In the genomic region with DNA sequence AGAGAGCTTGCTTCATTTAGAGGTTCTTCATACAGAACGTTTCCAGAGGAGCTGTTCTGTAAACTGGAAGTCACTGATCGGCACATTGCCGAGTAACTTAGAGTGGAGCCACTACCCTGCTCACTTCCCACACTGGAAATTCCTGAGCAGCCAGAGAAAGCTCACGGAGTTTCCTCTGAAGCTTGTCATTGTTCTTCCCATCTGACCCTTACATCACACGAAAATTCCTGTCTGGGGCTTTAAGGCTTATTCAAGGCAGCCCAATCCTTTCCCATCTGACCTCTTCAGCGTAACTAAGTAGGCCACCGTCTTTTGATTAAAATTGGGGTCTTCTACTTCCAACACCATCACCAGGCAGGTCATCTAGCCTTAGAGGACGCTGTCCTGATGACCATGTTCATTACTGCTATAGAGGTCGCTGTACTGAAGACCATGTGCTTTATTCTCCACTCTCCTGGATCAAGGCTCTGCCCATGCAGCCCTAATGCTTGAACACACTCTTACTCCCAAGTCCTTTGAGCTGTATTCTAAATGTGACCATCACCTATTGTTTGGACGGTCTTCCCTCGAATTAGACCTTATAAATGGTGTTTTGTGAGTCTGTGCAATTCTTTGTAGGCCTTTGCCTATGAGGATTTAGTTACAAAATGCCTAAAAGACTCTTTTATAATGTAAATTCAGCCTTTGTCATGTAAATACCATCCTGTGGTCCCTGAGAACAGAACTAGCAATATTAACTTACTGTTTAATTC, we compare ENCODE assay signal across 17 mouse cellular contexts. TPM values are rescaled to one million over a fixed set of nuclear protein-coding genes. Genes with fewer than 3 reads are reported as not detected.
DNase-seq lines count a peak whose midpoint lies in the region; ATAC-seq and TF ChIP-seq lines count a peak whose summit lies in the region.
"Had no signal": no experiment of that assay in that cellular context is flagged by ENCODE, and none has a peak within 500 bp of the region (broad histone marks: within the 10 kb centered on the region; RNA-seq: fewer than 3 reads in every experiment).

No protein-coding gene starts in this region.

- H3K4me3 ChIP-seq in lung, embryonic 16.5 days (ENCODE audit: low read length): no peak overlapping the region
- H3K4me3 ChIP-seq: heart, adult 2 months; kidney, embryonic 15.5 days; limb, embryonic 13.5 days; liver, embryonic 15.5 days had no signal

- H3K27ac ChIP-seq in lung, embryonic 16.5 days (ENCODE audit: low read length): no peak overlapping the region
- H3K27ac ChIP-seq: heart, adult 2 months; kidney, embryonic 15.5 days; limb, embryonic 13.5 days; liver, embryonic 15.5 days had no signal

- TF ChIP-seq CTCF in brain, embryonic 14.5 days (IDR thresholded peaks at IDR 0.05; ENCODE audit: borderline replicate concordance, extremely low read depth, insufficient read depth, insufficient read length): no peak

- H3K36me3 ChIP-seq in lung, embryonic 16.5 days (ENCODE audit: control insufficient read depth, insufficient read depth, low read length): no peaks in the 10 kb centered on the region
- H3K36me3 ChIP-seq: kidney, embryonic 15.5 days; limb, embryonic 13.5 days; liver, embryonic 15.5 days had no signal

- DNase-seq in lung, postnatal 4 days: no peak
- DNase-seq in Muller cell, postnatal 12 days (ENCODE audit: inconsistent ontology term): peak; percentile 61
- peak; percentile 64 for DNase-seq in brain, embryonic 14.5 days (ENCODE audit: low read depth)
- DNase-seq in lung, postnatal 14 days: peak; percentile 23
- DNase-seq in right cerebral cortex, postnatal 36 days (ENCODE audit: low spot score in 2 of 2): no peak
- no peak for DNase-seq in cerebellum, postnatal 36 days
- DNase-seq: cerebellum, adult 11-12 months; heart, adult 2 months; heart, postnatal 10 days; retina, postnatal 1 day; thymus, adult 18-20 months had no signal

- peak; percentile 26; the same call in 1 of the 2 replicates for ATAC-seq in lung, embryonic 16.5 days (ENCODE audit: low read depth)
- ATAC-seq: CD4-positive, CD25-positive, alpha-beta regulatory T cell, adult 4 months had no signal

- no peak overlapping the region for H3K9ac ChIP-seq in lung, embryonic 16.5 days (ENCODE audit: low read length)
- H3K9ac ChIP-seq: kidney, embryonic 15.5 days; limb, embryonic 13.5 days; liver, embryonic 15.5 days had no signal

- H3K9me3 ChIP-seq in lung, embryonic 16.5 days (ENCODE audit: control insufficient read depth, low read length): no peaks in the 10 kb centered on the region
- H3K9me3 ChIP-seq: kidney, embryonic 15.5 days; limb, embryonic 13.5 days; liver, embryonic 15.5 days had no signal

- TF ChIP-seq POLR2A in brain, embryonic 14.5 days (IDR thresholded peaks at IDR 0.05; ENCODE audit: borderline replicate concordance, extremely low read depth, insufficient read depth, insufficient read length, poor library complexity, severe bottlenecking): no peak

- WGBS in lung, embryonic 16.5 days: 61% methylated on average over 11 of the region's 11 CpGs

- no peaks in the 10 kb centered on the region for H3K27me3 ChIP-seq in lung, embryonic 16.5 days (ENCODE audit: control insufficient read depth, insufficient read depth, low read depth, low read length)
- H3K27me3 ChIP-seq: kidney, embryonic 15.5 days; limb, embryonic 13.5 days; liver, embryonic 15.5 days had no signal

- H3K4me1 ChIP-seq in lung, embryonic 16.5 days (replicated peaks; ENCODE audit: control insufficient read depth, insufficient read depth, low read length): no peaks in the 10 kb centered on the region
- H3K4me1 ChIP-seq: limb, embryonic 13.5 days; liver, embryonic 15.5 days had no signal

- H3K4me2 ChIP-seq in lung, embryonic 16.5 days (ENCODE audit: low read depth, low read length): no peak overlapping the region
- H3K4me2 ChIP-seq: kidney, embryonic 15.5 days; limb, embryonic 13.5 days; liver, embryonic 15.5 days had no signal

RNA-seq across cellular contexts. Expression of a gene that starts 18.9 kb away (rescaled TPM):
- 4.7 and 4.8 TPM in 2 replicates for polyA plus RNA-seq in lung, embryonic 16.5 days (2015; fragmentation: Nextera tagmentation; extraction: Ambion mirVana)
- 0.26 and 0.55 TPM in 2 replicates for polyA plus RNA-seq in brain, embryonic 14.5 days (2012; rRNA removed)
- polyA plus RNA-seq: liver, embryonic 15.5 days; small intestine, adult 2 months had no signal

Comparison
In these comparisons a context has a peak if more than half of its experiments do, and no peak if none do; other contexts are left out.
1. DNase-seq: peak in Muller cell, postnatal 12 days (single experiment), brain, embryonic 14.5 days (single experiment) and lung, postnatal 14 days (single experiment); none in lung, postnatal 4 days (0 of 2), right cerebral cortex, postnatal 36 days (0 of 2) and cerebellum, postnatal 36 days (0 of 2).